ENCODE assay signal across 23 mouse cellular contexts in genomic region chr16:4576873-4577272, GRCm38 (mm10). TPM values are rescaled to one million over a fixed set of nuclear protein-coding genes. Genes with fewer than 3 reads are reported as not detected.
A peak's percentile ranks its signal among the peaks of the same experiment; 100 is the strongest.
DNase-seq lines count a peak whose midpoint lies in the region; ATAC-seq and TF ChIP-seq lines count a peak whose summit lies in the region.
"Had no signal": no experiment of that assay in that cellular context is flagged by ENCODE, and none has a peak within 500 bp of the region (broad histone marks: within the 10 kb centered on the region; RNA-seq: fewer than 3 reads in every experiment).

No protein-coding gene starts in this region.

- H3K4me2 ChIP-seq in lung, postnatal 0 days (replicated peaks; ENCODE audit: low read depth, low read length), result no peak overlapping the region
- H3K4me2 ChIP-seq: forebrain, embryonic 15.5 days; hindbrain, embryonic 15.5 days; liver, embryonic 13.5 days; midbrain, embryonic 11.5 days; neural tube, embryonic 12.5 days had no signal

- H3K9ac ChIP-seq in lung, postnatal 0 days (replicated peaks; ENCODE audit: low read depth), result no peak overlapping the region
- H3K9ac ChIP-seq: forebrain, embryonic 15.5 days; hindbrain, embryonic 15.5 days; liver, embryonic 13.5 days; neural tube, embryonic 12.5 days had no signal

- TF ChIP-seq CTCF in lung, postnatal 0 days (IDR thresholded peaks at IDR 0.05), result peak; percentile 26; the same call in 1 of the 2 replicates

- DNase-seq in lung, postnatal 0 days (ENCODE audit: low spot score), result no peak
- no peak for DNase-seq in lung, postnatal 25 days (ENCODE audit: low spot score)
- peak; percentile 31 for DNase-seq in thymus, postnatal 25 days
- DNase-seq in ovary, postnatal 36 days (ENCODE audit: low spot score), result no peak
- DNase-seq in hindbrain, embryonic 10.5 days (ENCODE audit: low spot score), result no peak
- DNase-seq: adrenal gland, postnatal 25 days; cerebellum, adult 11-12 months; cerebellum, postnatal 14 days; embryo, embryonic 11 days; gastrocnemius, postnatal 36 days; heart, postnatal 14 days; kidney, postnatal 14 days; layer of hippocampus, adult 9-11 months; liver, embryonic 13.5 days; lung, postnatal 14 days had no signal

- H3K27me3 ChIP-seq in lung, postnatal 0 days (replicated peaks; ENCODE audit: insufficient read depth, low read length), result no peaks in the 10 kb centered on the region
- no peaks in the 10 kb centered on the region for H3K27me3 ChIP-seq in hindbrain, embryonic 10.5 days (ENCODE audit: insufficient read depth, poor library complexity, severe bottlenecking)
- H3K27me3 ChIP-seq: forebrain, embryonic 15.5 days; hindbrain, embryonic 15.5 days; neural tube, embryonic 12.5 days had no signal

- TF ChIP-seq EP300 in lung, postnatal 0 days (IDR thresholded peaks at IDR 0.05), result no peak

- no peaks in the 10 kb centered on the region for H3K36me3 ChIP-seq in lung, postnatal 0 days (ENCODE audit: insufficient read depth, low read length)
- H3K36me3 ChIP-seq in hindbrain, embryonic 10.5 days, result no peaks in the 10 kb centered on the region
- H3K36me3 ChIP-seq: forebrain, embryonic 15.5 days; heart, embryonic 10.5 days; hindbrain, embryonic 15.5 days; liver, embryonic 13.5 days; neural tube, embryonic 12.5 days had no signal

- no peak overlapping the region for H3K27ac ChIP-seq in lung, postnatal 0 days (ENCODE audit: low read length)
- H3K27ac ChIP-seq in hindbrain, embryonic 10.5 days, result no peak overlapping the region
- H3K27ac ChIP-seq: forebrain, embryonic 15.5 days; heart, embryonic 10.5 days; hindbrain, embryonic 15.5 days; liver, embryonic 13.5 days; neural tube, embryonic 12.5 days had no signal

- 24% methylated on average over 2 of the region's 2 CpGs for WGBS in lung, postnatal 0 days
- WGBS in hindbrain, embryonic 10.5 days, result 60% methylated on average over 2 of the region's 2 CpGs

- no peak overlapping the region for H3K4me3 ChIP-seq in lung, postnatal 0 days (ENCODE audit: low read depth, low read length)
- no peak overlapping the region for H3K4me3 ChIP-seq in hindbrain, embryonic 10.5 days
- H3K4me3 ChIP-seq: forebrain, embryonic 15.5 days; heart, embryonic 10.5 days; hindbrain, embryonic 15.5 days; liver, embryonic 13.5 days; neural tube, embryonic 12.5 days had no signal

- no peaks in the 10 kb centered on the region for H3K4me1 ChIP-seq in lung, postnatal 0 days (ENCODE audit: insufficient read depth, low read depth, low read length)
- peaks cover 7% of the 10 kb centered on the region for H3K4me1 ChIP-seq in hindbrain, embryonic 10.5 days (replicated peaks)
- H3K4me1 ChIP-seq: forebrain, embryonic 15.5 days; hindbrain, embryonic 15.5 days; neural tube, embryonic 12.5 days had no signal

- no peak for ATAC-seq in lung, postnatal 0 days
- peak; percentile 65 for ATAC-seq in CD4-positive, CD25-positive, alpha-beta regulatory T cell, adult 4 months
- peak; percentile 92 to 95 for ATAC-seq in hematopoietic stem cell, adult 5-6 weeks (replicated peaks in 1 of 2; ENCODE audit: insufficient read depth in 1 of 2, low FRiP score in 2 of 2, low TSS enrichment in 1 of 2, low read depth in 1 of 2, poor library complexity in 2 of 2, severe bottlenecking in 2 of 2)
- ATAC-seq: forebrain, embryonic 15.5 days; intestine, postnatal 0 days had no signal

- no peaks in the 10 kb centered on the region for H3K9me3 ChIP-seq in lung, postnatal 0 days (ENCODE audit: low read length)
- H3K9me3 ChIP-seq in hindbrain, embryonic 10.5 days, result no peaks in the 10 kb centered on the region
- H3K9me3 ChIP-seq: forebrain, embryonic 15.5 days; heart, embryonic 10.5 days; hindbrain, embryonic 15.5 days; liver, embryonic 13.5 days; neural tube, embryonic 12.5 days had no signal

RNA-seq across cellular contexts. Expression of gene Tfap4, which starts 17.2 kb away (rescaled TPM):
- 5.7 and 6.4 TPM in 2 replicates for polyA plus RNA-seq in lung, postnatal 0 days (2015; fragmentation: Nextera tagmentation; extraction: Ambion mirVana)
- 1 to 10 TPM; 6.5 to 7.3 TPM for polyA plus RNA-seq in CD4-positive, CD25-positive, alpha-beta regulatory T cell, adult 4 months (2017; shearing (Covaris generic))
- 49.7 and 59.2 TPM in 2 replicates for total RNA-seq in hematopoietic stem cell, adult 5-6 weeks (2017)
- polyA plus RNA-seq in hindbrain, embryonic 10.5 days (2016; fragmentation: Nextera tagmentation; extraction: Ambion mirVana), result 21.3 and 27.5 TPM in 2 replicates

RNA-seq across cellular contexts. Expression of gene Glis2, which starts 17.6 kb away (rescaled TPM):
- 20.7 and 26.5 TPM in 2 replicates for polyA plus RNA-seq in lung, postnatal 0 days (2015; fragmentation: Nextera tagmentation; extraction: Ambion mirVana)
- polyA plus RNA-seq in CD4-positive, CD25-positive, alpha-beta regulatory T cell, adult 4 months (2017; shearing (Covaris generic)), result under 1 TPM in 1 of 2 experiments, not detected in 1; 0.73 TPM
- total RNA-seq in hematopoietic stem cell, adult 5-6 weeks (2017), result 1.7 and 4.3 TPM in 2 replicates
- polyA plus RNA-seq in hindbrain, embryonic 10.5 days (2016; fragmentation: Nextera tagmentation; extraction: Ambion mirVana), result 27.3 and 27.9 TPM in 2 replicates

RNA-seq across cellular contexts. Expression of gene Srl, which starts 35.3 kb away (rescaled TPM):
- 5.5 and 6.6 TPM in 2 replicates for polyA plus RNA-seq in lung, postnatal 0 days (2015; fragmentation: Nextera tagmentation; extraction: Ambion mirVana)
- polyA plus RNA-seq in CD4-positive, CD25-positive, alpha-beta regulatory T cell, adult 4 months (2017; shearing (Covaris generic)), result under 1 TPM; 0.42 to 0.97 TPM
- 21.6 and 34.5 TPM in 2 replicates for total RNA-seq in hematopoietic stem cell, adult 5-6 weeks (2017)
- polyA plus RNA-seq in hindbrain, embryonic 10.5 days (2016; fragmentation: Nextera tagmentation; extraction: Ambion mirVana), result 22.8 and 23.4 TPM in 2 replicates

RNA-seq across cellular contexts. Expression of gene Pam16, which starts 47.9 kb away (rescaled TPM):
- 76.2 and 78.4 TPM in 2 replicates for polyA plus RNA-seq in lung, postnatal 0 days (2015; fragmentation: Nextera tagmentation; extraction: Ambion mirVana)
- 10 to 100 TPM; 35.7 TPM for polyA plus RNA-seq in CD4-positive, CD25-positive, alpha-beta regulatory T cell, adult 4 months (2017; shearing (Covaris generic))
- 37.6 and 53.7 TPM in 2 replicates for total RNA-seq in hematopoietic stem cell, adult 5-6 weeks (2017)
- 88.0 and 131 TPM in 2 replicates for polyA plus RNA-seq in hindbrain, embryonic 10.5 days (2016; fragmentation: Nextera tagmentation; extraction: Ambion mirVana)

Comparison
In these comparisons a context has a peak if more than half of its experiments do, and no peak if none do; other contexts are left out.
1. RNA of gene Glis2, which starts 17.6 kb away (polyA plus RNA-seq): 27.3 to 27.9 TPM in hindbrain, embryonic 10.5 days and 20.7 to 26.5 TPM in lung, postnatal 0 days; 0.73 TPM in CD4-positive, CD25-positive, alpha-beta regulatory T cell, adult 4 months; every median in the first group is over 10 times any median in the second.